Mouse (Mus musculus): ENCODE results near the gene Abca13. TPM values are rescaled to one million over a fixed set of nuclear protein-coding genes. Genes with fewer than 3 reads are reported as not detected.

Abca13 gene
- polyA plus RNA-seq, 1 experiment from 2014 or later, result 0.03 TPM

DNA sequence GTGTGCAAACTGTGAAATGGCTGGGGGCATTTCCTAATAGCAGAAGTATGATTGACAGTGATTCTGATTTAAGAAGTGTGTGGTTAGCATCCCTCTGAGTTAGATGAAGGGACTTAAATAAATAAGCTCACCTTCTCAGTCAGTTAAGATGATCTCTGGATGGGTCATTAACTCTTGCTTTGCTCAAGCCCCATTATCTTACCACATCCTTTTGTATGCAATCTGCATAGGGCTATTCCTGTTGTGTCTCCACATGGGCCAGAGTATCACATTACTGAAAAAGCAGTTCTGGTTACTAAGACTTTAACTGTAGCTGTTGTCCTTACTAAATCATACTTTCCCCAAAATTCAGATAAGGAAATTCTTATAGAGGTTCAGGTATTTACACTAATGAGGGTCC is 416.5 kb downstream of the Abca13 start:
- Histone ChIP-seq H3K4me3 (replicated peaks; ENCODE audit: low read length) (no peak overlapping the region), H3K36me3 (replicated peaks; ENCODE audit: control insufficient read depth, insufficient read depth) (no peaks in the 10 kb centered on the region), H3K4me2 (replicated peaks) (no peak overlapping the region), H3K9ac (no peak overlapping the region), H3K4me1 (replicated peaks; ENCODE audit: control insufficient read depth, insufficient read depth, low read length) (no peaks in the 10 kb centered on the region), H3K27ac (no peak overlapping the region), H3K27me3 (ENCODE audit: control insufficient read depth, insufficient read depth, low read length) (no peaks in the 10 kb centered on the region), H3K9me3 (ENCODE audit: control insufficient read depth, low read length) (no peaks in the 10 kb centered on the region)
- no peak for DNase-seq (ENCODE audit: low spot score)
- no peak for ATAC-seq (ENCODE audit: low FRiP score)

DNA sequence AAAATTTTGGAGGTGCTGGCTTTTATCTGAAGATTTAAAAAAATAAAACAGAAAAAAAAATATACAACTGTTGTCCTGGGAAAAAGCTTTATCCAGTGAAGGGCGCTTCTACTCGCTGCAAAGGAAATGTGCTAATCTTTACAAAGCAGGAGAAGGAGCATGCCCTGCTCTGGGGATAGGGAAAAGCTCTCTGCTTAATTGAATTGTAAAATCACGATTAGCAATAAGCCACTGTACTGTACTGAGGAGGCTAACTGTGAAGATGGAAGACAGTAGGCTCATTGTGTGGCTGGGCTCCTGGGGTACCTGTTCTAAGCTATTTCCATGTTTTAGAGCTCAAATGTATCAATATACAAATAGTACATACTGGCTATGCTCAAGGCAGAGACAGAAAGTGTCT is 417.3 kb downstream of the Abca13 start:
- Histone ChIP-seq H3K9me3 (ENCODE audit: control insufficient read depth, low read length) (no peaks in the 10 kb centered on the region), H3K4me3 (replicated peaks; ENCODE audit: low read length) (no peak overlapping the region), H3K4me2 (replicated peaks) (no peak overlapping the region), H3K27me3 (ENCODE audit: control insufficient read depth, insufficient read depth, low read length) (no peaks in the 10 kb centered on the region), H3K9ac (no peak overlapping the region), H3K27ac (no peak overlapping the region), H3K4me1 (replicated peaks; ENCODE audit: control insufficient read depth, insufficient read depth, low read length) (no peaks in the 10 kb centered on the region), H3K36me3 (replicated peaks; ENCODE audit: control insufficient read depth, insufficient read depth) (no peaks in the 10 kb centered on the region)
- DNase-seq (ENCODE audit: low spot score) (no peak), ATAC-seq (ENCODE audit: low FRiP score) (no peak)
- WGBS, result 68% methylated on average over 3 of the region's 3 CpGs

DNA sequence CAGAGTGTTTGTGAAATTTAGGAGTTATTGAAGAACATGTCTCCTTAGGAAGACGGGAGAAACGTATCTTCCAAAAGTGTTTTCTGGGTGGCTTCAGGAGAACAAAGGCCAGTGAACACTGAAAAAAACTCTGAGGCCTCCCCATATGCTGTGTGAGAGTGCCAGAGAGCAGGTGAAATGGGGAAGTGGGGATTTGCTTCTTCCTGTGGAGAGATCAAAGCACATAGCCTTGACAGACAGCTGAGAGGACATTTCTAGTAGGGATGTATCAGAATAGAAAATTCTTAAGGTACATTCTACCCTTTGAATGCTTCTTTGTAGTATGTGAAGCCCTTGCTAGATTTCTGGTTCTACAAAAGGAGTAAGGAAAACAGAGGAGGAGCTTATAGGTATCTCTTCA is 424.4 kb downstream of the Abca13 start:
- H3K9me3 ChIP-seq (ENCODE audit: control insufficient read depth, low read length), result no peaks in the 10 kb centered on the region
- ATAC-seq (ENCODE audit: low FRiP score), result no peak
- 35% methylated on average over 2 of the region's 2 CpGs for WGBS

DNA sequence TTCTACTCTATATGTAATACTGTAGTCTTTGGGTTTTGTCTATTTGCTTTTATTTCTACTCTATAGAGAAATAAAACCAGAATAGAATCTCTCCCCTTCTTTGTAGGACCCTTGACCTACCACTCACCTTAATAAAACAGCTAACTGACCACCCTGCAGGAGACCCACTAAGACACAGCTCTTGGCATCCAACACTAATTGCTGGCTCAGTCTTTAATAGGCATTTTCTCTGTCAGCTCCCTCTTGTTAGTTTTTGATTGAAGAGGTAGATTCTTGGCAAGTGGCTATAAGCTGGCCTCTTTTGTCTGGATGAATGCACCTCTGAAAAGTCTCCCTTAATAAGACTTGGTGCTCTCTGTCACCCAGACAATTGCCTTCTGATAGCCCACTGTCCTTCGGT is 424.9 kb downstream of the Abca13 start:
- Histone ChIP-seq H3K4me2 (replicated peaks) (no peak overlapping the region), H3K9ac (no peak overlapping the region), H3K4me3 (replicated peaks; ENCODE audit: low read length) (no peak overlapping the region), H3K27ac (no peak overlapping the region), H3K9me3 (ENCODE audit: control insufficient read depth, low read length) (no peaks in the 10 kb centered on the region), H3K4me1 (replicated peaks; ENCODE audit: control insufficient read depth, insufficient read depth, low read length) (no peaks in the 10 kb centered on the region), H3K27me3 (ENCODE audit: control insufficient read depth, insufficient read depth, low read length) (no peaks in the 10 kb centered on the region), H3K36me3 (replicated peaks; ENCODE audit: control insufficient read depth, insufficient read depth) (no peaks in the 10 kb centered on the region)
- DNase-seq (ENCODE audit: low spot score) (no peak), ATAC-seq (ENCODE audit: low FRiP score) (no peak)
- 47% methylated on average over 1 of the region's 1 CpGs for WGBS

More for the DNA sequence above, 424.4 kb downstream of the Abca13 start:
- H3K4me1 ChIP-seq (replicated peaks; ENCODE audit: control insufficient read depth, insufficient read depth, low read length), result no peaks in the 10 kb centered on the region
- H3K36me3 ChIP-seq (replicated peaks; ENCODE audit: control insufficient read depth, insufficient read depth), result no peaks in the 10 kb centered on the region
- no peak overlapping the region for H3K4me3 ChIP-seq (replicated peaks; ENCODE audit: low read length)
- DNase-seq (ENCODE audit: low spot score), result no peak
- no peak overlapping the region for H3K9ac ChIP-seq
- H3K27ac ChIP-seq, result no peak overlapping the region
- H3K4me2 ChIP-seq (replicated peaks), result no peak overlapping the region
- no peaks in the 10 kb centered on the region for H3K27me3 ChIP-seq (ENCODE audit: control insufficient read depth, insufficient read depth, low read length)

DNA sequence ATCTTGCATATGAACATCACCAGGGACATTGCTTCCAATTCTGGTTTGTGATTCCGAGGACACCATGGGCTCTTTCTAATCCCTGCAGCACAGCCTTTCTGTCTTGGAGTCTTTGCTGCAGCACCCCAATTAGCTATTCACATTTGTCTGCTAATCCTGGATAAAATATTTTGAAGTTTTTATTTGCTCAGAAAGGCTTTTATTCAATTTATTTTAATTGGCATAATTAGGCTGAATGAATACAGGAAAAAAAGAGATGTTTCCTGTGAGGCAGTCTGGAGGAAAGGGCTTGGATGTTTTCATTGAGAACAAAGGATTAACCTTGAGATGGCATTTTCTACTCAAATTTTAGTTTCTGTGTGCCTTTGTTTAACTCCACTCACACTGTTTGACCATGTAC is 428.2 kb downstream of the Abca13 start:
- Histone ChIP-seq H3K27me3 (ENCODE audit: control insufficient read depth, insufficient read depth, low read length) (no peaks in the 10 kb centered on the region), H3K27ac (no peak overlapping the region), H3K4me1 (replicated peaks; ENCODE audit: control insufficient read depth, insufficient read depth, low read length) (no peaks in the 10 kb centered on the region), H3K9ac (no peak overlapping the region), H3K9me3 (ENCODE audit: control insufficient read depth, low read length) (no peaks in the 10 kb centered on the region), H3K36me3 (replicated peaks; ENCODE audit: control insufficient read depth, insufficient read depth) (no peaks in the 10 kb centered on the region), H3K4me2 (replicated peaks) (no peak overlapping the region), H3K4me3 (replicated peaks; ENCODE audit: low read length) (no peak overlapping the region)
- WGBS, result 67% methylated on average over 1 of the region's 1 CpGs
- no peak for ATAC-seq (ENCODE audit: low FRiP score)
- no peak for DNase-seq (ENCODE audit: low spot score)

DNA sequence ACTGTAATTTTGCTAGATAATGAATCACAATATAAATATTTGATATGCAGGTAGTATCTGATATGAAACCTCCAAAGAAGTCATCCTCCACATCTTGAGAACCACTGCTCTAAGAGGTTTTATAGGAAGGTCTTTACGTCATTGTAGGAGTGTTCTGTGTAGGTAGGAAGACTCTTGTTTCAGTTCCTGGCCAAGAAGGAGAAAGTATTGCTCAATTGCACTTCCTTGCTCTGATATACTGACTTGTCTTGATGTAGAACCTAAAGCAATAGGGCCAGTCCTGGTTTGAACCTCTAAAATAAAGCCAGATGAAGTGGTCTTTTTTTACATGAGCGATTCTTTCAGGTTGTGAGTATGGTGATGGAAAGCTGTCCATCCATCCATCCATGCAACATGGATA is 431.1 kb downstream of the Abca13 start:
- DNase-seq (ENCODE audit: low spot score) (no peak), ATAC-seq (ENCODE audit: low FRiP score) (no peak)
- Histone ChIP-seq H3K27ac (no peak overlapping the region), H3K4me2 (replicated peaks) (no peak overlapping the region), H3K27me3 (ENCODE audit: control insufficient read depth, insufficient read depth, low read length) (no peaks in the 10 kb centered on the region), H3K4me1 (replicated peaks; ENCODE audit: control insufficient read depth, insufficient read depth, low read length) (no peaks in the 10 kb centered on the region), H3K4me3 (replicated peaks; ENCODE audit: low read length) (no peak overlapping the region), H3K9me3 (ENCODE audit: control insufficient read depth, low read length) (no peaks in the 10 kb centered on the region), H3K9ac (no peak overlapping the region), H3K36me3 (replicated peaks; ENCODE audit: control insufficient read depth, insufficient read depth) (no peaks in the 10 kb centered on the region)
- WGBS, result 85% methylated on average over 2 of the region's 2 CpGs

DNA sequence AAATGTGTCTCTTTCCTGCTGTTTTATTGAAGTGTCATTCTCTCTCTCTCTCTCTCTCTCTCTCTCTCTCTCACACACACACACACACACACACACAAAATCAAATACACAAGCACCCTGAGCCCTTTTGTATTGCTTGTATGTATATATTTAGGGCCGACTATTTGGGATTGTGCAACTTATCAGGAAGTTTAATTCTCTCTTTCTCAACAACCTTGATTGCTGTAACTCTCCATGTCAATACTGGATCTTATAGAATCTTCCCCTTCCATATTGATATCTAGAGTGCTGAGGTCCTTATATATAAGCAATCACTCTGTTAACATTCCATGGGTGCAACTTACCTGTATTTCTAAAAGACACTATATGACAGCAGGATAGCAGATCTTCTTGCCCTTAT is 433.0 kb downstream of the Abca13 start:
- Histone ChIP-seq H3K9ac (no peak overlapping the region), H3K27ac (no peak overlapping the region), H3K36me3 (replicated peaks; ENCODE audit: control insufficient read depth, insufficient read depth) (no peaks in the 10 kb centered on the region), H3K4me2 (replicated peaks) (no peak overlapping the region), H3K27me3 (ENCODE audit: control insufficient read depth, insufficient read depth, low read length) (no peaks in the 10 kb centered on the region), H3K9me3 (ENCODE audit: control insufficient read depth, low read length) (no peaks in the 10 kb centered on the region), H3K4me3 (replicated peaks; ENCODE audit: low read length) (no peak overlapping the region), H3K4me1 (replicated peaks; ENCODE audit: control insufficient read depth, insufficient read depth, low read length) (no peaks in the 10 kb centered on the region)
- DNase-seq (ENCODE audit: low spot score) (no peak), ATAC-seq (ENCODE audit: low FRiP score) (no peak)
- 93% methylated on average over 1 of the region's 1 CpGs for WGBS

DNA sequence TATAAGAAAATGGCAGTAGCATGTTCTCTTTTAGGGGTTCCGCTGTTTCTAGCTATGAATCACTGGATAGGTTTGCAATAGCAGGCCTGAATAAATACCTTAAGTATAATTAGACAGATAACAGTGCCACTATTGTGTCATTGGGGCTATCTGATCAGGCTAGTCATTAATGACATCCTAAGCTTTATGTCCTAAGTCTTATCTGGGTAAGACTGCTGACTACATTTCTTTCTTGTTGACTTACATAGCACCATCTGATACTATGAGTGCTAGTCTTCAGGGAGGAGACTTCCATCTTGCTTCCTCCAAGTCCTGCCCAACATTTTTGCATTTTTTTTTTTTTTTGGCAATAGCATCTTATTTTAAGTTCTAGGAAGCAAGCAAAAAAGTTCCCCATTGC is 434.1 kb downstream of the Abca13 start:
- DNase-seq (ENCODE audit: low spot score) (no peak), ATAC-seq (ENCODE audit: low FRiP score) (no peak)
- 93% methylated on average over 1 of the region's 1 CpGs for WGBS
- no peaks in the 10 kb centered on the region for H3K9me3 ChIP-seq (ENCODE audit: control insufficient read depth, low read length)
- no peak overlapping the region for H3K27ac ChIP-seq
- H3K9ac ChIP-seq, result no peak overlapping the region
- no peaks in the 10 kb centered on the region for H3K36me3 ChIP-seq (replicated peaks; ENCODE audit: control insufficient read depth, insufficient read depth)
- H3K4me1 ChIP-seq (replicated peaks; ENCODE audit: control insufficient read depth, insufficient read depth, low read length), result no peaks in the 10 kb centered on the region
- no peaks in the 10 kb centered on the region for H3K27me3 ChIP-seq (ENCODE audit: control insufficient read depth, insufficient read depth, low read length)
- no peak overlapping the region for H3K4me2 ChIP-seq (replicated peaks)
- no peak overlapping the region for H3K4me3 ChIP-seq (replicated peaks; ENCODE audit: low read length)

DNA sequence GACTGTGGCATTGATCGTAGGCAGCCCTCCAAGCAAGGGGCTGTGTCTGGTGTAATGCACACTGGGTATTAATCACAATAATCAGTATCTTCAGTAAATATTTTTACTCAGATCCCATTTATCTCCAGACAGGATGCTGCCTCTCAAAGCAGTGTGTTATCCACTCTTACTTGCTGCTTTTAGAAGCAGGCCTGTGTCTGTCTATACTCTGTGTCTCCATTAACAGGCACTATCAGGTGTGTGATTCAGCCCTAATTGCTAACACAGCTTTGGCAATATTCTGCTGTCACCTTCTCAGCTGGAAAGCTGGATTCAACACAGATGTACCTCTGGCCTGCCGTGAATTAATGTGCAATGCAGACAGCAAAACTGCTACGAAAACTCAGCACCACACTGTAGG is 455.5 kb downstream of the Abca13 start:
- Histone ChIP-seq H3K9me3 (ENCODE audit: control insufficient read depth, low read length) (no peaks in the 10 kb centered on the region), H3K27ac (no peak overlapping the region), H3K4me2 (replicated peaks) (no peak overlapping the region), H3K36me3 (replicated peaks; ENCODE audit: control insufficient read depth, insufficient read depth) (no peaks in the 10 kb centered on the region), H3K9ac (no peak overlapping the region), H3K4me3 (replicated peaks; ENCODE audit: low read length) (no peak overlapping the region), H3K27me3 (ENCODE audit: control insufficient read depth, insufficient read depth, low read length) (no peaks in the 10 kb centered on the region), H3K4me1 (replicated peaks; ENCODE audit: control insufficient read depth, insufficient read depth, low read length) (no peaks in the 10 kb centered on the region)
- 75% methylated on average over 3 of the region's 3 CpGs for WGBS
- DNase-seq (ENCODE audit: low spot score), result no peak
- ATAC-seq (ENCODE audit: low FRiP score), result no peak

DNA sequence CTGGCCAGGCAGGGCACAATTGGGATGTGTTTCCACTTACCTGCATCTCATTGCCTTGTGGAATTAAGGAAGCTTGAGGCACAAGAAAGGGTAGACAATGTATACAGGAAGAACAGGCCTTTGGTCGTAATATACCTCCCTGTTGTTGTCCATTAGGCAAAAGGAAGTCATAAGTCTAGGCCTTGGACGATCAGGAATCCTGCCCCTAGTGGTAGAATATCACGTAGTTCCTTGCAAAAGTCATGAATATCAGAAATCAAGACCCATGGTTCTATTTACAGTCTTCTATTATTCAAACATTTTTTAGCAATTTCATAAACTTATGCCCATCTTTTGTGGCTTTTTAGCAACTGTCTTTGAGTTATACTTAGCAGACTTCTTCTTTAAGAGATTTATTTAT is 456.2 kb downstream of the Abca13 start:
- H3K36me3 ChIP-seq (replicated peaks; ENCODE audit: control insufficient read depth, insufficient read depth), result no peaks in the 10 kb centered on the region
- no peak for ATAC-seq (ENCODE audit: low FRiP score)
- H3K9ac ChIP-seq, result no peak overlapping the region
- H3K4me2 ChIP-seq (replicated peaks), result no peak overlapping the region
- no peaks in the 10 kb centered on the region for H3K4me1 ChIP-seq (replicated peaks; ENCODE audit: control insufficient read depth, insufficient read depth, low read length)
- H3K9me3 ChIP-seq (ENCODE audit: control insufficient read depth, low read length), result no peaks in the 10 kb centered on the region
- no peaks in the 10 kb centered on the region for H3K27me3 ChIP-seq (ENCODE audit: control insufficient read depth, insufficient read depth, low read length)
- DNase-seq (ENCODE audit: low spot score), result no peak
- H3K4me3 ChIP-seq (replicated peaks; ENCODE audit: low read length), result no peak overlapping the region
- no peak overlapping the region for H3K27ac ChIP-seq
- 68% methylated on average over 3 of the region's 3 CpGs for WGBS
